20 mouse cellular contexts compared by ENCODE assay signal in genomic region chr15:7239904-7240303, GRCm38 (mm10).
DNase-seq lines count a peak whose midpoint lies in the region; ATAC-seq lines count a peak whose summit lies in the region.
"Had no signal": no experiment of that assay in that cellular context is flagged by ENCODE, and none has a peak within 500 bp of the region (broad histone marks: within the 10 kb centered on the region; RNA-seq: fewer than 3 reads in every experiment).

No protein-coding gene starts in this region.

- no peaks in the 10 kb centered on the region for H3K27me3 ChIP-seq in hindbrain, embryonic 11.5 days (ENCODE audit: control insufficient read depth, insufficient read depth, low read length)
- H3K27me3 ChIP-seq in hindbrain, embryonic 13.5 days: no peaks in the 10 kb centered on the region
- no peaks in the 10 kb centered on the region for H3K27me3 ChIP-seq in hindbrain, embryonic 16.5 days (replicated peaks; ENCODE audit: control insufficient read depth, insufficient read depth, low read length)
- H3K27me3 ChIP-seq in hindbrain, embryonic 14.5 days (ENCODE audit: control insufficient read depth, insufficient read depth, low read length): no peaks in the 10 kb centered on the region

- no peak overlapping the region for H3K4me3 ChIP-seq in hindbrain, embryonic 11.5 days (ENCODE audit: low read depth, low read length)
- H3K4me3 ChIP-seq in hindbrain, embryonic 13.5 days: no peak overlapping the region
- no peak overlapping the region for H3K4me3 ChIP-seq in hindbrain, embryonic 16.5 days (ENCODE audit: low read length)
- H3K4me3 ChIP-seq in hindbrain, embryonic 14.5 days (replicated peaks; ENCODE audit: low read length): no peak overlapping the region

- no peak overlapping the region for H3K27ac ChIP-seq in hindbrain, embryonic 11.5 days (ENCODE audit: low read depth, low read length)
- no peak overlapping the region for H3K27ac ChIP-seq in hindbrain, embryonic 13.5 days
- no peak overlapping the region for H3K27ac ChIP-seq in hindbrain, embryonic 16.5 days (ENCODE audit: low read depth, low read length)
- H3K27ac ChIP-seq in hindbrain, embryonic 14.5 days: no peak overlapping the region

- peak; percentile 53; the same call in 1 of the 2 replicates for ATAC-seq in hindbrain, embryonic 11.5 days (ENCODE audit: low FRiP score)
- no peak for ATAC-seq in hindbrain, embryonic 13.5 days (ENCODE audit: low FRiP score)
- 0 out of 2 replicates have a peak, but pooled peaks have one; percentile 61 for ATAC-seq in hindbrain, embryonic 16.5 days
- ATAC-seq in hindbrain, embryonic 14.5 days (ENCODE audit: low FRiP score): no peak
- ATAC-seq: activated CD4-positive, CD25-positive, alpha-beta regulatory T cell, adult 4 months; CD4-positive, CD25-positive, alpha-beta regulatory T cell, adult 4 months; Patski had no signal

- no peak overlapping the region for H3K9ac ChIP-seq in hindbrain, embryonic 11.5 days (ENCODE audit: low read depth, low read length)
- H3K9ac ChIP-seq in hindbrain, embryonic 13.5 days: no peak overlapping the region
- no peak overlapping the region for H3K9ac ChIP-seq in hindbrain, embryonic 16.5 days (ENCODE audit: low read depth, low read length)
- no peak overlapping the region for H3K9ac ChIP-seq in hindbrain, embryonic 14.5 days

- H3K4me2 ChIP-seq in hindbrain, embryonic 11.5 days (replicated peaks; ENCODE audit: low read depth, low read length): no peak overlapping the region
- H3K4me2 ChIP-seq in hindbrain, embryonic 13.5 days: no peak overlapping the region
- no peak overlapping the region for H3K4me2 ChIP-seq in hindbrain, embryonic 16.5 days (ENCODE audit: low read length)
- H3K4me2 ChIP-seq in hindbrain, embryonic 14.5 days (replicated peaks): no peak overlapping the region

- WGBS in hindbrain, embryonic 11.5 days: 83% methylated on average over 11 of the region's 11 CpGs
- WGBS in hindbrain, embryonic 13.5 days: 79% methylated on average over 11 of the region's 11 CpGs
- WGBS in hindbrain, embryonic 16.5 days: 79% methylated on average over 11 of the region's 11 CpGs
- WGBS in hindbrain, embryonic 14.5 days: 80% methylated on average over 11 of the region's 11 CpGs

- no peaks in the 10 kb centered on the region for H3K36me3 ChIP-seq in hindbrain, embryonic 11.5 days (ENCODE audit: control insufficient read depth, insufficient read depth, low read length)
- no peaks in the 10 kb centered on the region for H3K36me3 ChIP-seq in hindbrain, embryonic 13.5 days
- no peaks in the 10 kb centered on the region for H3K36me3 ChIP-seq in hindbrain, embryonic 16.5 days (ENCODE audit: control insufficient read depth, insufficient read depth, low read length)
- H3K36me3 ChIP-seq in hindbrain, embryonic 14.5 days (replicated peaks; ENCODE audit: control insufficient read depth, insufficient read depth): no peaks in the 10 kb centered on the region
- H3K36me3 ChIP-seq: G1E had no signal

- H3K4me1 ChIP-seq in hindbrain, embryonic 11.5 days (replicated peaks; ENCODE audit: control insufficient read depth, insufficient read depth, low read length): no peaks in the 10 kb centered on the region
- peaks cover 13% of the 10 kb centered on the region; the same call in 1 of the 2 replicates for H3K4me1 ChIP-seq in hindbrain, embryonic 13.5 days (replicated peaks)
- H3K4me1 ChIP-seq in hindbrain, embryonic 16.5 days (ENCODE audit: control insufficient read depth, insufficient read depth, low read depth, low read length): no peaks in the 10 kb centered on the region
- no peaks in the 10 kb centered on the region; the same call in 1 of the 2 replicates for H3K4me1 ChIP-seq in hindbrain, embryonic 14.5 days (replicated peaks; ENCODE audit: control insufficient read depth, insufficient read depth, low read length)

- DNase-seq in heart, adult 11 months: peak; percentile 21
- no peak for DNase-seq in heart, adult 8-10 months (ENCODE audit: low spot score)
- no peak for DNase-seq in hindbrain, embryonic 11.5 days (ENCODE audit: low spot score)
- no peak for DNase-seq in hindbrain, embryonic 14.5 days (ENCODE audit: low spot score)
- DNase-seq: adrenal gland, adult 2 months; adrenal gland, adult 8-10 months; adrenal gland, postnatal 10 days; adrenal gland, postnatal 14 days; adrenal gland, postnatal 25 days; adrenal gland, postnatal 36 days; B cell, adult 2 months; cerebellum, adult 11 months; cerebellum, adult 11-12 months; cerebellum, adult 18-20 months had no signal

- no peaks in the 10 kb centered on the region for H3K9me3 ChIP-seq in hindbrain, embryonic 11.5 days (ENCODE audit: control insufficient read depth, low read length)
- no peaks in the 10 kb centered on the region for H3K9me3 ChIP-seq in hindbrain, embryonic 13.5 days
- no peaks in the 10 kb centered on the region for H3K9me3 ChIP-seq in hindbrain, embryonic 16.5 days (ENCODE audit: control insufficient read depth, low read length)
- H3K9me3 ChIP-seq in hindbrain, embryonic 14.5 days (ENCODE audit: control insufficient read depth, low read length): no peaks in the 10 kb centered on the region
- H3K9me3 ChIP-seq: G1E had no signal

Comparison
In these comparisons a context has a peak if more than half of its experiments do, and no peak if none do; other contexts are left out.
1. ATAC-seq: peak in hindbrain, embryonic 11.5 days (single experiment) and hindbrain, embryonic 16.5 days (single experiment); none in hindbrain, embryonic 13.5 days (single experiment) and hindbrain, embryonic 14.5 days (single experiment).